Mouse (Mus musculus) forebrain, embryonic 12.5 days (tissue): Measurements from ENCODE around the gene Selp. TPM values are rescaled to one million over a fixed set of nuclear protein-coding genes. Genes with fewer than 3 reads are reported as not detected.

Source experiments
- ATAC-seq: fragments of 200-750 bp; cut with Nextera tagmentation; 2 replicates; pipeline ENCODE4 v1.8.0; 2017; ENCODE audit warnings: moderate TSS enrichment; ENCODE audit not compliant: low FRiP score
- H3K27ac ChIP-seq: fragments of 300-500 bp; sonication (generic); 2 replicates; pipeline ENCODE4 v1.5.1; 2016; ENCODE audit warnings: mild to moderate bottlenecking
- H3K27me3 ChIP-seq: fragments of 300-500 bp; sonication (generic); 2 replicates; pipeline ENCODE4 v1.6.1; 2016; ENCODE audit warnings: mild to moderate bottlenecking
- H3K36me3 ChIP-seq: fragments of 300-500 bp; sonication (generic); replicated peaks from 2 replicates; pipeline ENCODE4 v1.6.1; 2016; ENCODE audit warnings: mild to moderate bottlenecking
- H3K4me1 ChIP-seq: fragments of 300-500 bp; sonication (generic); 2 replicates; pipeline ENCODE4 v1.6.1; 2016
- H3K4me2 ChIP-seq: fragments of 300-500 bp; sonication (generic); 2 replicates; pipeline ENCODE4 v1.6.1; 2016; ENCODE audit warnings: mild to moderate bottlenecking, moderate library complexity
- H3K4me3 ChIP-seq: fragments of 300-500 bp; sonication (generic); replicated peaks from 2 replicates; pipeline ENCODE4 v1.5.1; 2016; ENCODE audit warnings: mild to moderate bottlenecking
- H3K9ac ChIP-seq: fragments of 300-500 bp; sonication (generic); 2 replicates; pipeline ENCODE4 v1.6.1; 2016; ENCODE audit warnings: mild to moderate bottlenecking
- H3K9me3 ChIP-seq: fragments of 300-500 bp; sonication (generic); 2 replicates; pipeline ENCODE4 v1.6.1; 2016
- WGBS: fragments of 180-500 bp; shearing (Covaris S2); methylation state at CpG from one replicate; pipeline ENCODE4 v1.1.7; 2016; 5-methylcytosine and 5-hydroxymethylcytosine counted together
- polyA plus RNA-seq: library from polyadenylated mRNA; unstranded; fragments of >200 nt; fragmentation: Nextera tagmentation; extraction: Ambion mirVana; gene quantifications from 2 replicates; pipeline ENCODE4 v1.2.1, GENCODE M21; 2016

The Selp gene
- not detected in 2 replicates for polyA plus RNA-seq

DNA sequence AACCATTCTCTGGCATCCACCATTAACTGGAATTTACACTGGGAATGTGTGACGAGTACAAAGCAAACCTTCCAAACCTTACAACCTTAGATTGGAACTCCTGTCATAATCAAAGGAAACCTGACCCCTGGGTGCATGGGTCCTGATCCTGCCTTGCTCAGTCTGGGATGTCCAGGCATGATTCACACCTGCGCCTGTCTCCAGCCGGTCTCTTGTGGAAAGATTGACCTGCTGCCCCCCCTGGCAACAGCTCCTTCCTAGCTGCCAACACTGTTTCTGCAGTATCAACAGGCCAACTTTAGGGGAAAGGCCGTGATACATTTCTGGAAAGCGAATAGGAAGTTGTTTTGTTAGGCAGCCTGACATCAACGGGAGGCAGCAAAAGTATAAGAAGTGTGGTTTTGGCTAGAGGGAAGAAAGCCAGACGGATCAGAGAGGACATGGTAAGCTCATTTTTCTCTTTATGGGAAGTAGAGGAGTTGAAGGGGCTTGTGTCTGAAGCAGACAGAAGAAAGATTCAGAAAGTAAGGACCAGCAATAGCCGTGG lies at the start of gene Selp:
Gene Selp (plus strand): TSS at position 318 of the 547 bp plus-strand sequence.
- Histone ChIP-seq H3K36me3 (no peaks in the 10 kb centered on the region), H3K4me3 (no peak within 1 kb of the TSS), H3K9me3 (no peaks in the 10 kb centered on the region), H3K27ac (no peak within 1 kb of the TSS), H3K9ac (no peak within 1 kb of the TSS), H3K27me3 (no peaks in the 10 kb centered on the region), H3K4me2 (no peak within 1 kb of the TSS), H3K4me1 (no peaks in the 10 kb centered on the region; the same call in 1 of the 2 replicates)
- no peak for ATAC-seq
- 68% methylated on average over 8 of the region's 8 CpGs for WGBS

DNA sequence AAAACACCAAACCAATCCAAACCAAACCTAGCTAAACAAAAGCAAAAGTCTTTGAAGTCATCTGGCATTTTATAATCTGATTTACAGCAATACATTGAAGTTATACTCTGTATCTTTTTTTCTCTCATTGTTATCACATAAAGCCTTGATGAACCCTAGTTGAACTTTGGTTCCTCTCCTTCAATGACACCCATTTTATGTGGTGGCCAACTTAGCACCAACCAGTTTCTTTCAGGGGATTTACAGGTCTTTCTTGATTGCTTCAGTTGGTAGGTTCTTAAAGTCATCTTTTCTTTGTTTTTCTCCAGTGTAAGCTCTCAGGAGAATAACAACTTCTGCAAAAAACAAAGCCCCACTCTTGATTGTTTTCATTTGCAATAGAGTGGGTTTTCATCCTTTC lies 45.8 kb upstream of the Selp start:
- Histone ChIP-seq H3K9me3 (no peaks in the 10 kb centered on the region), H3K4me2 (no peak overlapping the region), H3K36me3 (no peaks in the 10 kb centered on the region), H3K27ac (no peak overlapping the region), H3K9ac (no peak overlapping the region), H3K4me1 (no peaks in the 10 kb centered on the region), H3K27me3 (no peaks in the 10 kb centered on the region), H3K4me3 (no peak overlapping the region)
- ATAC-seq: no peak

DNA sequence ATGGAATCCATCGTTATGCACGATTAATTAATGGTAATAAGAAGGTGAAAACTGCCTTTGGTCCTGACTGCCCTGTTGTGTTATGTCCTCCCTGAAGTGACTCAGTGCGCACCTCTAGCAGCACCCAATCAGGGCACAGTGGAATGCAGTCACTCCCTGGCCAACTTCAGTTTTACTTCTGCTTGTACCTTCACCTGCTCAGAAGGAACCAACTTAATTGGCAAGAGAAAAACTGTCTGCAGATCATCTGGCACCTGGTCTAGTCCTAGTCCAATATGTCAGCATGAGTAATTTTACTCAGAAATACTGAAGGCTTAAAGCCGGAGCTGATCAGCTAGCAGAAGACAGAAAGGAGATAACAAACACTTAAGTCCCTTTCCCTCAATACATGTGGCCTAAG lies 44.6 kb upstream of the Selp start:
- H3K9me3 ChIP-seq: no peaks in the 10 kb centered on the region
- no peak for ATAC-seq

DNA sequence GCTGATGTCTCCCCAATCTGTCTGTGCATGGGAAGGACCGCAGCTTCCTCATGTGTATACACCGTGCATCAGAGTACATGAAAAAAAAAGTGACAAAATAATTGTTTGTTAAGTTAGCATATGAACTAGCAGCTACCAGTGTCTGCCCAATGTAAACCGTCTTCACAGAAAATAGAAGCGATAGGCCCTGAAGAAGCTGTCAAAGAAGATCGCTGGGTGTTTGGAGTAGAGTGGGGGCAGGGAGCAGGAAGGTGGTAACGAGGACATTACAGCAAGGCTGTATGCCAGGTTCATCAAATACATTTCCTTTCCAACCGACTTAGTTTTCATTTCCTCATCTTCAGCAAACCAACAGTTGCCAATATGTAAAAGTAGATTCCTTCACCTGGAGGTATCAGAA lies 44.0 kb upstream of the Selp start:
- 88% methylated on average over 7 of the region's 7 CpGs for WGBS
- no peaks in the 10 kb centered on the region for H3K9me3 ChIP-seq
- H3K4me1 ChIP-seq: no peaks in the 10 kb centered on the region
- no peak for ATAC-seq
- H3K27me3 ChIP-seq: no peaks in the 10 kb centered on the region
- no peak overlapping the region for H3K4me3 ChIP-seq
- H3K27ac ChIP-seq: no peak overlapping the region
- no peak overlapping the region for H3K9ac ChIP-seq
- no peak overlapping the region for H3K4me2 ChIP-seq
- H3K36me3 ChIP-seq: no peaks in the 10 kb centered on the region

More for the DNA sequence above, 44.6 kb upstream of the Selp start:
- Histone ChIP-seq H3K27me3 (no peaks in the 10 kb centered on the region), H3K4me2 (no peak overlapping the region), H3K4me3 (no peak overlapping the region), H3K9ac (no peak overlapping the region), H3K36me3 (no peaks in the 10 kb centered on the region), H3K27ac (no peak overlapping the region), H3K4me1 (no peaks in the 10 kb centered on the region)
- WGBS: 91% methylated on average over 4 of the region's 4 CpGs

DNA sequence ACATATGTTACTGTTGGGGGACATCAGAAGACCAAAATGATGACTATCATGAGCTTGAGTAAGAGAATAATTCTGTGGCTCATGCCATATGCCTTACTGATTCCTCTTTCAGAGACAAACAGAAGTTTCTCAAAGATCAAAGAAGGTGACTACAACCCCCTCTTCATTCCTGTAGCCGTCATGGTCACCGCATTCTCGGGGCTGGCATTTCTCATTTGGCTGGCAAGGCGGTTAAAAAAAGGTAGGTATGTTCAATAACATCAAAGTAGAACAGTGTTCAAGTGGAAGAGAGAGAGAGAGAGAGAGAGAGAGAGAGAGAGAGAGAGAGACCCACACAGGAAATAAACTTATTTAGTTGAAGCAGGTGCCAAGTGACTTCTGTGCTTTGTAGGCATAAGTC lies 43.1 kb upstream of the Selp start:
- no peak overlapping the region for H3K4me3 ChIP-seq
- ATAC-seq: no peak
- H3K27me3 ChIP-seq: no peaks in the 10 kb centered on the region
- no peak overlapping the region for H3K4me2 ChIP-seq
- H3K9me3 ChIP-seq: no peaks in the 10 kb centered on the region
- H3K9ac ChIP-seq: no peak overlapping the region
- 91% methylated on average over 4 of the region's 4 CpGs for WGBS
- H3K4me1 ChIP-seq: no peaks in the 10 kb centered on the region
- no peaks in the 10 kb centered on the region for H3K36me3 ChIP-seq
- no peak overlapping the region for H3K27ac ChIP-seq

DNA sequence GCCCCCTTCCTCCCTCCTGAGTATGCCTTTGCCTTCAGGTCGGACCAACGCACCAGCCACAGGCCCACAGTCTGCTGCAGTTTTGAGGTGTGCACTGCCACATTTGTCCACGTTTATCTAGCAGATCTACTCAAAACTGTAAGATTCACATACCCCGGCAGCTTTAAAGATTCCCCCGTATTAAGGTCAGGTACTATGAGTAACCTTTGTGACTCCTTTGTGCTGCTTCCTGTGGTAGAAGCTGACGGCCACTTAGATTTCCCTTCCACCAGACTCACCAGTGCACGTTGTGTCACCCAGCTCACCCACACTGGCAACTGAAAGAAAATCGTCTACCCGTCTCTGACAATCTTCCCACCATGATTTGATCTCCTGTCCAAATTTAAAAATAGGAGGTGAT lies 42.0 kb upstream of the Selp start:
- H3K36me3 ChIP-seq: no peaks in the 10 kb centered on the region
- 89% methylated on average over 9 of the region's 9 CpGs for WGBS
- H3K9ac ChIP-seq: no peak overlapping the region
- no peaks in the 10 kb centered on the region for H3K4me1 ChIP-seq
- no peak for ATAC-seq
- H3K27ac ChIP-seq: no peak overlapping the region
- H3K4me3 ChIP-seq: no peak overlapping the region
- no peak overlapping the region for H3K4me2 ChIP-seq
- H3K9me3 ChIP-seq: no peaks in the 10 kb centered on the region
- no peaks in the 10 kb centered on the region for H3K27me3 ChIP-seq

DNA sequence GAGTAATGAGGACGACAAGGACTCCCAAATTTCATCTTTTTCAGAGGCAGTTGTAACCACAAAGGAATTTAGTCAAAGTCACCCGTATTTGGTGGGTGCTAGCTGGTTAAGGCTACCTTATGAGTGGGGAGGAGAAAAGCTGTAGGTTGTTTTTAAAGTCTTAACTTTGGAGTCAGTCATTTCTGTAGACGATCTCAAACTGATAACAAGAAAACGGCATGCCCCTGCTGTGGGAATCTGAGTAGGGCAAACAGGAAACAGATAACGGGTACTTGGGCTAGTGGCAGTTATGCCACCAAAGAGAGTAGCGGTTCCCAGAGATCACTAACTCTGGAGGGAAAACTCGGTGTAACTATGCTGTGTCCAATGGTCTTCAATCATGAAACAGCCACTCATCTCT lies 41.3 kb upstream of the Selp start:
- no peak overlapping the region for H3K4me3 ChIP-seq
- H3K4me1 ChIP-seq: no peaks in the 10 kb centered on the region
- H3K36me3 ChIP-seq: no peaks in the 10 kb centered on the region
- no peak overlapping the region for H3K9ac ChIP-seq
- WGBS: 89% methylated on average over 7 of the region's 7 CpGs
- no peak for ATAC-seq
- no peak overlapping the region for H3K4me2 ChIP-seq
- H3K27ac ChIP-seq: no peak overlapping the region
- H3K9me3 ChIP-seq: no peaks in the 10 kb centered on the region
- no peaks in the 10 kb centered on the region for H3K27me3 ChIP-seq

DNA sequence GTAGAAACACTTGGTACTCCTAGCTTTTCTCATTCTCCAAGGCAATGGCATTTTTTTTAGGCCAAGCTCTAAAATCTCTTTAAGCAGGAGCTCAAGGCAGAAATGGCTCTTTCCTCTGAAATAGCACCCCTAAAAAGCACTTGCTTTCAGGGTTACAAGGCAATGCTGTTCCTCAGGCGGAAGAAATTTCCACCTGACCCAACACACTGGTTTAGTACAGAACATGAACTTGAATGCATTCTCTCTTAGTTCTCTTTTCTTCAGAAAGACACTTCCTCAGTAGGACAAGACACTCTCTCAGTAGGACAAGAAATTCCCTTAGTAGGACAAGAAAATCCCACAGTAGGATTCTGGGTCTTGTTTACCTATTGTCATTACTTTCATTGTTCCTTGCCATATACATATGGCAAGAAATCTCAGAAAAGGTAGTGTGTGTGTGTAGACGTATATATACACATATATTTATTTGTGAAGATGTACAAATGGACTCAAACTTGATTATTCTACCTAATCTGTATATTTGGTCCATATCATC lies 40.4 kb upstream of the Selp start:
- Histone ChIP-seq H3K9ac (no peak overlapping the region), H3K9me3 (no peaks in the 10 kb centered on the region), H3K4me3 (no peak overlapping the region), H3K4me1 (no peaks in the 10 kb centered on the region), H3K36me3 (no peaks in the 10 kb centered on the region), H3K27me3 (no peaks in the 10 kb centered on the region), H3K4me2 (no peak overlapping the region), H3K27ac (no peak overlapping the region)
- no peak for ATAC-seq
- WGBS: 88% methylated on average over 2 of the region's 2 CpGs

DNA sequence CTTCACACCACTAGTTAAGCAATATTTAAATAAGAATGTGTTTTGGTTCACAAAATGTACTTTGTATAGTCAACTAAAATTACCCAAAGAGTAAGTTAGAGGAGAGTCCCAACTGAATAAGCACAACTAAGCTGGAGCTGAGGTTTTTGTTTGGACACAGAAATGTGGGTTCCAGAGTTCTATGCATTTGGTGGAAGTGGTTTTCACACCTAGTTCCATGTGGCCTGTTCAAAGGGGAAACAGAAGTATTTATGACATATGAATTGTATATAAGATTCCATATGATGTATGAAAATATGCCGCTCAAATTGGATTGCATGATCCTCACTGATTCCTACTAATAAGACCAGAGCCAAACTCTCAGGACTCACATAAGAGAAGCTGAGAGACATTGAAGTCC lies 39.6 kb upstream of the Selp start:
- 93% methylated on average over 1 of the region's 1 CpGs for WGBS
- Histone ChIP-seq H3K27ac (no peak overlapping the region), H3K9ac (no peak overlapping the region), H3K36me3 (no peaks in the 10 kb centered on the region), H3K4me1 (no peaks in the 10 kb centered on the region), H3K27me3 (no peaks in the 10 kb centered on the region), H3K4me3 (no peak overlapping the region), H3K4me2 (no peak overlapping the region), H3K9me3 (no peaks in the 10 kb centered on the region)
- ATAC-seq: no peak

DNA sequence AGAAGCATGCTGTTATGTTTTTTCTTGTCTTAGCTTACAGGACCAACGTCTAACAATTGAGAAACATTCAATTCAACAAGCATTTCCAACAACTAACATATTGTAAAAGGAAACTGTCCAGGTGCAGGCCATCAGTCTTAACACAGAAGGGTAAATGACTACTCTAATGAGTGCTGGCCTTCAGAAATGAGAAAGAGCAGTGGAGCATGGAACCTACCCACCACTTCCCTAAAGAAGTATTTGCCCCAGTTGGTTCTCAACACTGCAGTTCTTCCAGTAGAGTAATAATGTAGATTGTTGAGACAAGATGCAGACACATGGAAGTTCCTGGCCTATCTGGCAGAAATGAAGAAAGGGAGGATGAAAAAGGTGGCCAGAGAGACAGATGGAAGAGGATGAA lies 38.6 kb upstream of the Selp start:
- no peaks in the 10 kb centered on the region for H3K9me3 ChIP-seq
- no peak for ATAC-seq
- H3K9ac ChIP-seq: no peak overlapping the region
- H3K4me1 ChIP-seq: no peaks in the 10 kb centered on the region
- no peak overlapping the region for H3K27ac ChIP-seq
- WGBS: 66% methylated on average over 1 of the region's 1 CpGs
- H3K27me3 ChIP-seq: no peaks in the 10 kb centered on the region
- H3K36me3 ChIP-seq: no peaks in the 10 kb centered on the region
- H3K4me3 ChIP-seq: no peak overlapping the region
- H3K4me2 ChIP-seq: no peak overlapping the region

DNA sequence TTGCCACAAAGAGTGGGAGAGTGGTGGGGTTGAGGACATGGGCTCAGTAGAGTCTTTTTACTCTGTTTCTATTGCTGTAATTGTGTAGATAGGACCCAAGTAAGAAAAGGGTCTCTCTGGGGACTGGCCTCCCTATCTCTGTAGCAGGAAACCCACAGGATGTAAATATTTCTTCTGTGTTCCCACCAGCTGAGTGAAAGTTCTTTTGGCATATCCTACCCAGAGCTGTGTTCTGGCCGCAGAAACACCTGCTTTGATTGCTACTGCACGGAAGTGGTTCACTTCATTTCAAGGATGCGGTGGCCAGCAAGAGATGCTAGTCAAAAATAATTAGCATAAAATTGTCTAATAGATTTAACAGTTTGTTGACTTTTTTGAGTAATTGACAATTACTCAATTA lies 38.0 kb upstream of the Selp start:
- H3K4me3 ChIP-seq: no peak overlapping the region
- no peak for ATAC-seq
- H3K9ac ChIP-seq: no peak overlapping the region
- no peak overlapping the region for H3K27ac ChIP-seq
- 98% methylated on average over 3 of the region's 3 CpGs for WGBS
- H3K36me3 ChIP-seq: no peaks in the 10 kb centered on the region
- H3K4me1 ChIP-seq: no peaks in the 10 kb centered on the region
- no peaks in the 10 kb centered on the region for H3K9me3 ChIP-seq
- no peak overlapping the region for H3K4me2 ChIP-seq
- no peaks in the 10 kb centered on the region for H3K27me3 ChIP-seq

DNA sequence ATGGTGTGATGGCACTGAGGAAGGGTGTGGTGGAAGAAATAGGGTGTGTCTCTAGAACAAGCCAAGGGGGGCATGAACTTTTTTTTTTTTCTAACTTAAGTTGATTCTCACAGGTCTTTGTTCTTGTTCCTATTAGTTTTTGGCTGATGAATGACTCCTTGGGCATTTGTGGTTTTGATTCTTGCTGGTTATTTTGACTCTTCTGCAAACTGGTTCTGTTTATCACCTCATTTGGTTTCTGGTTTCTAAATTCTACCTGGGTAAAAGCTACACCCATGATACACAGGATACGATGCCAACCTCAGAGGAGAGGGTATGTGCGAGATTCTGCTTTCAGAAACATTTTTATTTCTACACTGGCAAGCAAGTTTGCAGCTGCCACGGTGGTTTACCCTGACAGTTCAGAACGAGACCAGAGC lies 36.7 kb upstream of the Selp start:
- WGBS: 91% methylated on average over 4 of the region's 4 CpGs
- Histone ChIP-seq H3K4me2 (no peak overlapping the region), H3K27me3 (no peaks in the 10 kb centered on the region), H3K9me3 (no peaks in the 10 kb centered on the region), H3K36me3 (no peaks in the 10 kb centered on the region), H3K4me1 (no peaks in the 10 kb centered on the region), H3K27ac (no peak overlapping the region), H3K4me3 (no peak overlapping the region), H3K9ac (no peak overlapping the region)
- ATAC-seq: no peak

DNA sequence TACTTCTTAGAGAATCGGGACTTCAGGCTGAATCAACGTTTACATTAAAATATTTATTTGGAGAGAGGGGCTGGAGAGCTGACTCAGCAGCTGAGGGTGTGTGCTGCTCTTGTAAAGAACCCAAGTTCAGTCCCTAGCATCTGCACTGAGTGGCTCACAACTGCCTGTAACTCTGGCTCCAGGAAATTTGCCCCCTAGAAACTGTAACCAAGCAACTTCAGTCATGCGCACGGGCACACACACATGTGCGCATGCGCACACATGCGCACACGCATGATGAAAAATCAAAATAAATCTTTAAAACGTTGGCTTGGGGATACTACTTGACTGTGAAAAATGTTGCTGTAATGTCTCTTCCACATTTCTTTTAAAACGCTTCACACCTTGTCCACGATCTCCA lies 36.0 kb upstream of the Selp start:
- no peak for ATAC-seq
- Histone ChIP-seq H3K27ac (no peak overlapping the region), H3K36me3 (no peaks in the 10 kb centered on the region), H3K9ac (no peak overlapping the region), H3K27me3 (no peaks in the 10 kb centered on the region), H3K4me2 (no peak overlapping the region), H3K4me3 (no peak overlapping the region), H3K9me3 (no peaks in the 10 kb centered on the region), H3K4me1 (no peaks in the 10 kb centered on the region)
- 92% methylated on average over 11 of the region's 11 CpGs for WGBS
